Mouse (Mus musculus): ENCODE measurements around the gene Mier1. TPM values are rescaled to one million over a fixed set of nuclear protein-coding genes. Genes with fewer than 3 reads are reported as not detected.

Mier1 gene
- polyA plus RNA-seq, 1 experiment: 9.7 TPM

GRCm38 (mm10) chr4:103199086-103199485, 84.9 kb downstream of the Mier1 start:
- 79% methylated on average over 4 of the region's 4 CpGs for WGBS
- no peak for TF ChIP-seq POLR2A (IDR thresholded peaks at IDR 0.05; ENCODE audit: low read depth, low read length)
- TF ChIP-seq CTCF (IDR thresholded peaks at IDR 0.05; ENCODE audit: extremely low read depth, insufficient read depth, insufficient read length, insufficient replicate concordance): no peak
- Histone ChIP-seq H3K27ac (ENCODE audit: insufficient read depth, low read length) (no peak overlapping the region), H3K36me3 (ENCODE audit: control insufficient read depth, insufficient read depth, low read length) (no peaks in the 10 kb centered on the region; the same call in 1 of the 2 replicates), H3K4me1 (ENCODE audit: control insufficient read depth, insufficient read depth, insufficient read length) (no peaks in the 10 kb centered on the region), H3K27me3 (ENCODE audit: control insufficient read depth, insufficient read depth, low read length) (no peaks in the 10 kb centered on the region), H3K4me3 (ENCODE audit: extremely low read depth, insufficient read depth, insufficient read length) (no peak overlapping the region)
- no peak for DNase-seq (ENCODE audit: low read depth in 1 of 2, low spot score in 2 of 2)

GRCm38 (mm10) chr4:103200046-103200445, 85.9 kb downstream of the Mier1 start:
- TF ChIP-seq POLR2A (IDR thresholded peaks at IDR 0.05; ENCODE audit: low read depth, low read length) (no peak), CTCF (IDR thresholded peaks at IDR 0.05; ENCODE audit: extremely low read depth, insufficient read depth, insufficient read length, insufficient replicate concordance) (no peak)
- DNase-seq (ENCODE audit: low read depth in 1 of 2, low spot score in 2 of 2): no peak
- WGBS: 93% methylated on average over 1 of the region's 1 CpGs
- Histone ChIP-seq H3K27ac (ENCODE audit: insufficient read depth, low read length) (no peak overlapping the region), H3K27me3 (ENCODE audit: control insufficient read depth, insufficient read depth, low read length) (no peaks in the 10 kb centered on the region), H3K36me3 (ENCODE audit: control insufficient read depth, insufficient read depth, low read length) (peaks cover 3% of the 10 kb centered on the region), H3K4me3 (ENCODE audit: extremely low read depth, insufficient read depth, insufficient read length) (no peak overlapping the region), H3K4me1 (ENCODE audit: control insufficient read depth, insufficient read depth, insufficient read length) (no peaks in the 10 kb centered on the region)

DNA sequence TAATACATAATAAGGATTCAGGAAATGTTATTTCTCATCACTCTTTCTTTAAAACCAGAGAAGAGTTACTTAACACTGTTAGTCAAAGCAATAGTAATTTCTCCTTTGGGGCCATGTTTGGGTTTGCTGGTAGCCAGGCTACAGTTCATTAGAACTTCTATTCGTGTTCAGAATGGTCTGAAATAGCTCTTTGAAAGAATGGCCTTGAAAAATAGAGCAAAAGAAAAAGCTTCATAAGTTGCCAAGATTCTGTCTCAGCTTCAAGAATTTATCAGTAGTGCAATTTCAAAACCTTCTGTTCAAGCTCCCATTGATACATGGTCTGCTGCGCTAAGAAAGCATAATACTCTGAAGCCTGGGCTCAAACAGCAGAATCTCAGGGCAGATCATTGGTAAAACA, 89.5 kb downstream of the Mier1 start:
- TF ChIP-seq POLR2A (IDR thresholded peaks at IDR 0.05; ENCODE audit: low read depth, low read length): no peak
- no peak for TF ChIP-seq CTCF (IDR thresholded peaks at IDR 0.05; ENCODE audit: extremely low read depth, insufficient read depth, insufficient read length, insufficient replicate concordance)
- Histone ChIP-seq H3K36me3 (ENCODE audit: control insufficient read depth, insufficient read depth, low read length) (peaks cover 4% of the 10 kb centered on the region), H3K4me1 (ENCODE audit: control insufficient read depth, insufficient read depth, insufficient read length) (no peaks in the 10 kb centered on the region), H3K27me3 (ENCODE audit: control insufficient read depth, insufficient read depth, low read length) (no peaks in the 10 kb centered on the region), H3K27ac (ENCODE audit: insufficient read depth, low read length) (no peak overlapping the region), H3K4me3 (ENCODE audit: extremely low read depth, insufficient read depth, insufficient read length) (no peak overlapping the region)
- 94% methylated on average over 2 of the region's 2 CpGs for WGBS
- no peak for DNase-seq (ENCODE audit: low read depth in 1 of 2, low spot score in 2 of 2)

- TF ChIP-seq CTCF (IDR thresholded peaks at IDR 0.05; ENCODE audit: extremely low read depth, insufficient read depth, insufficient read length, insufficient replicate concordance) (no peak), POLR2A (IDR thresholded peaks at IDR 0.05; ENCODE audit: low read depth, low read length) (no peak)
These were observed 94.4 kb downstream of the Mier1 start for GRCm38 (mm10) chr4:103208553-103208952.

GRCm38 (mm10) chr4:103213859-103214497, 99.8 kb downstream of the Mier1 start:
- TF ChIP-seq POLR2A (IDR thresholded peaks at IDR 0.05; ENCODE audit: low read depth, low read length) (no peak), CTCF (IDR thresholded peaks at IDR 0.05; ENCODE audit: extremely low read depth, insufficient read depth, insufficient read length, insufficient replicate concordance) (no peak)
- H3K36me3 ChIP-seq (ENCODE audit: control insufficient read depth, insufficient read depth, low read length): 0 out of 2 replicates have a peak, but pooled peaks cover 1% of the 10 kb centered on the region
- H3K27me3 ChIP-seq (ENCODE audit: control insufficient read depth, insufficient read depth, low read length): no peaks in the 10 kb centered on the region
- H3K27ac ChIP-seq (ENCODE audit: insufficient read depth, low read length): peak overlapping the region; percentile 87
- peaks cover 3% of the 10 kb centered on the region for H3K4me1 ChIP-seq (ENCODE audit: control insufficient read depth, insufficient read depth, insufficient read length)
- 11% methylated on average over 30 of the region's 30 CpGs for WGBS
- H3K4me3 ChIP-seq (ENCODE audit: extremely low read depth, insufficient read depth, insufficient read length): peak overlapping the region; percentile 100
- DNase-seq (ENCODE audit: low read depth in 1 of 2, low spot score in 2 of 2): no peak

More at GRCm38 (mm10) chr4:103208553-103208952, 94.4 kb downstream of the Mier1 start:
- 73% methylated on average over 1 of the region's 1 CpGs for WGBS
- Histone ChIP-seq H3K36me3 (ENCODE audit: control insufficient read depth, insufficient read depth, low read length) (peaks cover 5% of the 10 kb centered on the region), H3K4me1 (ENCODE audit: control insufficient read depth, insufficient read depth, insufficient read length) (no peaks in the 10 kb centered on the region), H3K27ac (ENCODE audit: insufficient read depth, low read length) (no peak overlapping the region), H3K4me3 (ENCODE audit: extremely low read depth, insufficient read depth, insufficient read length) (no peak overlapping the region), H3K27me3 (ENCODE audit: control insufficient read depth, insufficient read depth, low read length) (no peaks in the 10 kb centered on the region)
- no peak for DNase-seq (ENCODE audit: low read depth in 1 of 2, low spot score in 2 of 2)

DNA sequence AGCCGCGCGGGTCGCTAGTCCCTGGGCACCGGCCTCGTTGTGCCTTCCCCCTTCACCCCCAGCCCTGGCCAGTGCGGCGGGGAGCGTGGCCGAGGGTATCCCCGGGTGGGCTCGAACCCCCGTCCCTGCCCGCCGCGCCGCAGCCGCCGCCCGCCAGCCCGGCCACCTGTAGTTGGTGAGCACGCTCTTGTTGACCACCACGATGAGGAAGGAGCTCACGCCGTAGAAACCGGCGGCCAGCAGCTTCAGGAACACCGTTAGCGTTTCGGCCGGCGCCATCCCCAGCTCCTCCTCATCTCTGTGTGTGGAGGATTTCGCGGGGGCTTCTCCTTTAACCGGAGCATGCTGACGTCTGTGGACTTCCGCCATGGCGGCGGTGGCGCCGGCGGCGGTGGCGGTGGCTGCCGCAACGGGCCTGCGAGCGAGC, 100.3 kb downstream of the Mier1 start:
- peak overlapping the region; percentile 87 for H3K27ac ChIP-seq (ENCODE audit: insufficient read depth, low read length)
- H3K4me1 ChIP-seq (ENCODE audit: control insufficient read depth, insufficient read depth, insufficient read length): peaks cover 3% of the 10 kb centered on the region
- H3K36me3 ChIP-seq (ENCODE audit: control insufficient read depth, insufficient read depth, low read length): 0 out of 2 replicates have a peak, but pooled peaks cover 1% of the 10 kb centered on the region
- peak; percentile 28 to 66 for DNase-seq (ENCODE audit: low read depth in 1 of 2, low spot score in 2 of 2)
- TF ChIP-seq POLR2A (IDR thresholded peaks at IDR 0.05; ENCODE audit: low read depth, low read length) (peak; percentile 62), CTCF (IDR thresholded peaks at IDR 0.05; ENCODE audit: extremely low read depth, insufficient read depth, insufficient read length, insufficient replicate concordance) (no peak)
- H3K27me3 ChIP-seq (ENCODE audit: control insufficient read depth, insufficient read depth, low read length): no peaks in the 10 kb centered on the region
- H3K4me3 ChIP-seq (ENCODE audit: extremely low read depth, insufficient read depth, insufficient read length): peak overlapping the region; percentile 100
- WGBS: under 1% methylated on average over 46 of the region's 48 CpGs

Other genes with a start within 250 kb of the Mier1 start
- not detected in 2 replicates for gene Tctex1d1, start 135.8 kb upstream of the Mier1 start, polyA plus RNA-seq (2012; rRNA removed)
- not detected in 2 replicates for gene Insl5, start 87.5 kb upstream of the Mier1 start, polyA plus RNA-seq (2012; rRNA removed)
- gene Wdr78, start 165 bp downstream of the Mier1 start, polyA plus RNA-seq (2012; rRNA removed): 0.57 and 1.2 TPM in 2 replicates
- gene Slc35d1, start 100.8 kb downstream of the Mier1 start, polyA plus RNA-seq (2012; rRNA removed): 1.4 and 1.7 TPM in 2 replicates
- not detected in 2 replicates for gene 4921539E11Rik, start 176.5 kb downstream of the Mier1 start, polyA plus RNA-seq (2012; rRNA removed)
- 3.8 and 6.4 TPM in 2 replicates for gene Oma1, start 199.4 kb downstream of the Mier1 start, polyA plus RNA-seq (2012; rRNA removed)